Mouse (Mus musculus) Muller cell, postnatal 12 days (primary cell): ENCODE data around the gene Wdtc1.

Experiments used
- DNase-seq: peaks from one replicate; pipeline ENCODE4 v3.0.0-alpha.2; 2015; ENCODE audit errors: inconsistent ontology term

Gene Wdtc1

DNA sequence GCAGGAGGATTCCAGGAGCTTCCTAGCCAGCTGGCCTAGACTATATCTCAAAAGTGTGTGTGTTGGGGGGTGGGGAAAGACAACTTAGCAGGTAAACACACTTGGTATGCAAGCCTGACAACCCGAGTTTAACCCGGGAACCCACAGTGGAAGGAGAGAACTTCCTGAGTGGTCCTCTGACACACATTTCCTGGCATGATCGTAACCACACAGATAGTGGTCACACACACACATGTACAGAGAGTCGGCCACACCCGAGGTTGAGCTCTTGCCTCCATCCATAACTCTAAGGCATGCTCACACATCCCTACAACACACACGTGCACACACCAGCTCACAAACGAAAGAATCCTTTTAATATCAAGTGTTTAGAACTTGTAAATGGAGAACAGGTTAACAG is 25.2 kb downstream of the Wdtc1 start:
- DNase-seq, result no peak

DNA sequence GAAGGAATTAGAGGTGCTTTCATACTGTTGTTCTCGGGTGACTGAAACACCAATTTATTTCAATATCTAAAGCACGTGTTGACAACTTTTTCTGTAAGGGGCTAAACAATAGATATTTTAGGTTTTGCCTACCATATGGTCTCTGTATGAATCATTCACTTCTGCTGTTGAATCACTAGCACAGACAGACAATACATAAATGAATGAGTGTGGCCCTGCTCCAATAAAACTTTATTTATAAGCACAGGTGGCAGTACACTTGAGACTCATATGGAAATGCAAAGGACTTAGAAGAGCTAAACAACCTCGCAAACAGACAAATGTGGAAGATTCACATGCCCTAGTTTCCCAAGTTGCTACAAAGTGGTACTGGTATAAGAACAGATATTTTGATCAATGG is 33.6 kb downstream of the Wdtc1 start:
- DNase-seq, result no peak

DNA sequence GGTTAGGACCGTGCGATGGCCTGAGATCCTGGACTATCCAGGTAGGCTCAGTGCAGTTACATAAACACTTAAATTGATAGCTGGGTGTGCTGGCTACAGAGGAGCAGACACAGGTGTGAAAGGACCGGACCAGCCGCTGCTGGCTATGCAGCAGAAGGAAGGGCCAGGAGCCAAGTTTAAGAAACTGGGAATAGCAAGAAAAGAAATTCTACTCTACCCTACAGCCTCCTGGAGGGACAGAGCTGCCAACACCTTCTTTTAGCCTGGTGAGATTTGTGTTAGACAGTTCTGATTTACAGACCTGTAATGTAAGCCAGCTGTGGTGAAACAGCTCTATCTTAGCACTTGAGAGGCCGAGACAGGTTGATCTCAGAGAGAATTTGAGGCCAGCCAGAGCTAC is 37.3 kb downstream of the Wdtc1 start:
- no peak for DNase-seq

DNA sequence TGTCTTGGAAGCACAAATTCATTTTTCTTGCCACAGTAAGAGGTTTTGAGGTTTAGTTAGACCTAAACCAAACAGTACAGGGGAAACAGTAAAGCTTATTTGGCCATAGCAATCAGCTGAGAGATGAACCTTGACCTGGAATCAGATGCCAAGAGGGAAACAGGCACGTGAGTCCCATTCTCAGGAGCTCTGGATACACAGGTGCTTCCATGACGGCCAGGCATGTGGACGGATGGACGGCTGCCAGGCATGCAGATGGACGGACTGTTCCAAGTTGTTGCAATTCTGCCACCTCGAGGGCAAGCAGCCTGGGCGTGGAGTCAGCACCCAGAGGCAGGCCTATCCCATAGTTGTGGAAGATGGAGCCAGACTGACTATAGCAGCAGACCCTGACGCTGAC is 38.4 kb downstream of the Wdtc1 start:
- no peak for DNase-seq

DNA sequence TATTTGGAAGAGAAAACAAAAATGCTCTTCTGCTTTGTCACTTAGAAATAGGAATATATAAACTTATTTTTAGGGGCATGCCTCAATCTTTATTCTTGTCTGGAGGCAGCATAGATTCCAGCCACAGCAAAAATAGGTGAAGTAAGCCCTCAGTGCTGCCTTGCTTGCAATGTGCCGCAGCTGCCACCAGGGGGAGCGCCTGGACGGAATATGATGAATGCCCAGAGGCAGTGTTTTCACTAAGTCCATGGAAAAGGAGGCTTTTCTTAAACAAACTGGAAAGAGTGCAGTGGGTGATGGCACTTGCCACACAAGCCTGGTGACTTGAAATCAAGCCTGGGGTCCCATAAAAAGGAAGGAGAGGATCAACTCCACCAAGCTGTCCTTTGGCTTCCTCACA is 43.3 kb downstream of the Wdtc1 start:
- peak; percentile 79 for DNase-seq

DNA sequence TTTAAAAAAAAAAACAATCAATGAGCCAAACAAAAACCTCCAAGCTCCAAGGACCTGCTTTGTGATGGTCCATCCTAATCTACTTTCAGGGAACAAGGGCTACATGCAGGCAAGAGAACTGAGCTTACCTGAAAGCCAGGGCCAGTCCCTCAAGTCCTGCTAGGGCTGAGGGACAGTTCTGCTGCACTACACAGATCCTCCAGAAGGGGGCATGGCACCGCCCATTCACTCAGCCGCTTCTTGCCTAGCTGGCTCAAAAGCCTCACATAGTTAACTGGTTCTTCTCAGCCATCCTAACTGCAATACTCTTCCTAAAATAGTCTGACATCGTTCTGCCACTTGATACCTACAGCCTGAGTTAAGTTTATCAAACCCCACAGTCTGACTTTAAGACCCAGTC is 46.0 kb downstream of the Wdtc1 start:
- peak; percentile 44 for DNase-seq

DNA sequence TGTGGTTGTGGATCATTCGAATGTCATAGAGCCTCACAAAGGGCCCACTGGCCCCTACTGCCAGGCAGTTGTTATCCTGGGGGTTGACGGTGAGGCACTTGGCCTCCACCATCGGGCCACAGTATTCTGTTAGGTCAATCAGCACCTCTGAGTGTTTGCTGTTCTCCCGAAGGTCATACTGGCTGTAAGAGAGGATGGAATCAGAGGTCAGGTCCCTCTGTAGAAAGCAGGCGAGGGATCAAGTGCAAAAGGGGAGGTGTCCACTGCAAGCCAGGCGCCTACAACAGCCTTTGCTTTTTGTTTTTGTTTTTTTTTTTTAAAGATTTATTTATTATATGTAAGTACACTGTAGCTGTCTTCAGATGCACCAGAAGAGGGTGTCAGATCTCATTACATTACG is 47.5 kb downstream of the Wdtc1 start:
- no peak for DNase-seq

DNA sequence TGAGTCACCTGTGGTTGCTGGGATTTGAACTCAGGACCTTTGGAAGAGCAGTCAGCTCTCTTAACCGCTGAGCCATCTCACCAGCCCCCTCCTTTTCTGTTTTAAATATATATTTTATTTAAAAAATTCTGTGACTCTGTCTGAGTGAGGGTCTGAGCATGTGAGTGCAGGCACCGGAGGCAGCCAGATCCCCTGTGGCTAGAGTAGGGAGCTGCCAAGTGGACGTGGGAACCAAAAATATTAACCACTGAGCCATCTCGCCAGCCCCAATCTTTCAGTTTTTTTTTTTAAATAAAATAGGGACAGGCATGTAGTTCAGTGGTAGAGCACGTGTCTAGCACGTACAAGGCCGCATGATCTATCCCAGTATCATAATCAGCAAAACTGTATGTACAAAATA is 48.5 kb downstream of the Wdtc1 start:
- no peak for DNase-seq

DNA sequence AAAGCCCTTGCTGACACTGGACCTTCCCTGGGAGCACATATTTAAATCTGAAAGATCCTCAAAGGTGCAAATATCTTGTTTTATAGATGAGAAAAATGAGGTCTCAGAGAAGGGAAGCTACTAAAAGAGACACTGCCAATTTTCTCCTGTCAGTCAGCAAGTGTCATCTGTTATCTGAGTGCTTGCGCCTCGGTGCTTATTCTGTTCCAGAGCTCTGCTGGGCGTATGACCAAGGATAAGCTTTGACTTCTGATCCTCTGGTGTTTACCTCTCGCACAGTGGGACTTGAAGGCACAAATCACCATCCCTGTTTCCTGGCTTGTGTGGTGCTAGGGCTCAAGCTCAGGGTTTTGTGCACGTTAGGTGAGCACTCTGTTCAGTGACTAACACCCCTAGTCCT is 50.6 kb downstream of the Wdtc1 start:
- no peak for DNase-seq

DNA sequence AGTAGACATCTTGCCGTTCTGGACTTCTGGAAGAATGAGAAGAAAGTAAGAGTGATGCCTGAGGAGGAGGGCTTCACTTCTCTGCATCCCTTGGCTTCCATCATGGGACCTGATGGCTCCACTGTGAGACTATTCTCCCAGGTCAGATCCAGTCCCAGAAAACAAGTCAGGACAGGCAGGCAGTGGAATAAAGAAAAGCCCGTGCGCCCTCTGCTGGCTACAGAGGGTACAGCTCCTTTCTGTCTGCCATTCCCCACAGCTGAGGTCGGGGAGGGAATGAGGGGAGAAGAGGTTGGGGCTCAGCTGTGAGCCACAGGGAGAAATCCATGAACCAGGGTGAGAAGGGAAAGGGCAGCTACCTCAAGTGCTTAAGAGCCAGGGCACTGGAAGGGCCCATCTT is 51.5 kb downstream of the Wdtc1 start:
- peak; percentile 60 for DNase-seq

DNA sequence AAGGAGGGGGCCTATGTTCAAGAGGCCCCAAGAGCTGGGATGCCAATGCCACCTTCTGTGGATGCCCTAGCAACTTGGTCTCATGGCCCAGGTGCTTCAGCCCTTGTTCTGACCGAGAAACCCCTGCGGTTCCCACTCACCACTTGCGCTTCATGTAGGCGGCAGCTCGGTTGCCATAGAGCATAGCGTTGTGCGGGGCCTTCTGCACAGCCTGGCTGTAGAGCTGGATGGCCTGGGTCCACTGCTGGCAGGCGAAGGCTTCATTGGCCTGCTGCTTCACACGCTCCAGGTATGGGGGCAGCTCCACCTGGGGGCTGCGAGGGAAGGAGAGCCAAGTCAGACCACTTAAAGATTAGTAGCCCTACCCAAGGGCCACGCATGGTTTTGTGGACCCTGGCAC is 52.9 kb downstream of the Wdtc1 start:
- DNase-seq, result no peak

DNA sequence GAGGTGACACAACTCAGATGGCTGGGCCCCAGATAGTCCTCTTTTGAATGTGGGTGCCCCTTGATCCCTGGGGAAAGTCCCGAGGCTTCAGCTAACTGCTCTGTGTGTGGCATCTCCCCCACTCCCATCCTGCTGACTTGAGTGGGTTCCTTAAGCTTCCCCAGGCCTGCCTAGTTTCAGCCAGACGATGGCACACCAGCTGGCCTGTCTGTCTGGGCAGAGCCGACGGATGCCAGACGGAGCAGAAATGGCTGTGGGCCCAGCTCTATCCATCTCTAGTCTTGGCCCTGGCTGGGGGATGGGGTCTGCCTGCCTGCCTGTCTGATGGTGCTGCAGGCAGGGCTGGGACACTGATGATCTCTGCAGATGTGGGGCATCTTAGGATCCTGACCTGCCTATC is 53.6 kb downstream of the Wdtc1 start:
- DNase-seq, result peak; percentile 75

DNA sequence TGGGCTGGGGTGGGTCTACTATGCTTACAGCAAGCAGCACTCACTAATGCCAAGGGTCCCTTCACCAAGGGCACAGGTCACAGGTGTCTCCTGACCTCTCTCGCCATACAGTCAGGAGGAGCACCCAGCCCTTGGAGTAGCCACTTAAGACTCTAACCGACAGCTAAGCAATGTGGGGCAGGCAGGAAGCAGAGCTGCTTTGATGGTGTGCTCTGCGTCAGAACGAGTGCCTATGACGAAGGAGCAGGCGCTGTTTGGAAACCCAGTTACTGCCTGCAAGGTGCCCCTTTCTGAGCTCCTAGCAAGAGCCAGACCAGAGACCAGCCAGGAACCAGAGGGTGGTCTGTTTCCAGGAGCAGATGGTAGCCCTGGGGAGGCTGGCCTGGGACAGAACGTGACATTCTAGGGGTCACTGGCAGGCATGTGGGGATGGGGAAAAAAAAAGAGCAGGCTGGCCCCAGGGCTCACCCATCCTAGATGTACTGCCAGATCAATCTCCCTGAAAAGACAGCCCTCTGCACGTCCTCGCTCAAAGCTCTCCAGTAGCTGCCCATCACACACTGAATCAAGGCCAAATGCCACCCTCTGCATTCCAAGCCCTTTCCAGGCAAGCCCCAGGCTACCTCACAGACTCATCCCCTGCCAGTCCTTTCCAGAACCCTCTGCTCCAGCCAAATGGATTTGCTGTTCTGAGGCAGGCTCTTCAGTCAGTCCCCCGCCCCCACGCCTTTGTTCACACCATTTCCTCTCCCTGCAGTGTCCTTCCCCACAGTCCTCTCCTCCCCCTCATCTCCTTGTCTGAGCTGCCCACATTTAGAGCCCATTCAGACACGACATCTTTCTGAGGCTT is 54.5 kb downstream of the Wdtc1 start:
- DNase-seq, result peak; percentile 99

DNA sequence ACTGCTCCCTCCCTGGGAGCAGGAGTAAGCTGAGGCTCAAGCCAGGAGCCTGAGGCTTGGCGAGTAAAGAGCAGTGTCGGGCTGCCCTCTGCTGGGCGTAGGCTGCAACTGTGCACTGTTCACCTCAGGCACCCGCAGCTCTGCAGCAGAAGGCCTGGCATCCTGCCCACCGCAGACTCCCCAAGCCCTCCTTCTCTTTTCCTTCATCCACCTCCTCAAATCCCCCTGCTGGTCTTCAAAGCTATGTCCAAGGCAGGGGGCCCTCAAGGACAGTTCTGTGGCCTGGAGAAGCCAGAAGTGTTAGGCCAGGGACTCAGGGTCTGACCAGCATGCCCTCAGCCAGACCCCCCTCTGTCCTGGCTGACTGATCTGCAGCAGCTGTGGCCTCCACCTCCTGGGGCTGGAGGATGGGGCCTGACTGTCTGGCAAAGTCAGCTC is 55.5 kb downstream of the Wdtc1 start:
- DNase-seq, result peak; percentile 81

DNA sequence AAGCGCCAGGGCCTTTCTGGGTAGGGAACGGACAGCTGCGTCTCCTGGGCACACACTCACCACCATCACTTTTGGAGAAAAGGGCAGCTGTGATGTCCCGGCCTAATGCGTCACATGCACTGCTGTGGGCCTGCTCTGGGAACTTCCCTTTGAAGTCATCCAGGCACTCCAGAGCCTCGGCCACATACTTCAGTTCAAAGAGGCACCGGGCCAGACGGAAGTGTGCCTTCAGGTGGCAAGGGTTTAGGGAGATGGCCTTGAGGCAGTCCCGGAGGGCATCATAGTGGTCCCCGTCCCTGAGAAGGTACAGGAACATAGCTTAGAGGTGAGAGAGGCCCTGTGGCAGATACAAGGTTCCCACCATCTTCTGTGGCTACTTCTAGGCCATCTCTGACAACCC is 55.9 kb downstream of the Wdtc1 start:
- no peak for DNase-seq

DNA sequence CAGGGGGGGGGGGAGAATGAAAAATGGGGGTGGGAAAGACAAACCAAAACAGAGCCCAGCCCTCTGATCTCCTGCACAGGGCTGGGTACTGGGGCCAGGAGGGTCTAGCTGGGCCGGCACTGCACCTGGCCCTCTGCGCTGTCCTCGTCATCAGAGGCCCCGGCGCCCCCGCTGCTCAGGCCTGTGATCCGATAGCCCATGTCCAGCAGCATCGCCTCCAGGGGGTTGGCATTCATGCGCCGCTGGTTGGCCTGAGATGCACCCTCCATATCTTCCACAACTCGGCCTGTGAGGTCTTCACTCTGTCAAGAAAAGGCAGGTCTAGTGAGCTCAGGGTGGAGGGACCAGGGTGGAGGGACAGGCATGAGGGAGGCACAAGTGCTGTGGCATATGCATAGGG is 59.2 kb downstream of the Wdtc1 start:
- DNase-seq, result no peak

DNA sequence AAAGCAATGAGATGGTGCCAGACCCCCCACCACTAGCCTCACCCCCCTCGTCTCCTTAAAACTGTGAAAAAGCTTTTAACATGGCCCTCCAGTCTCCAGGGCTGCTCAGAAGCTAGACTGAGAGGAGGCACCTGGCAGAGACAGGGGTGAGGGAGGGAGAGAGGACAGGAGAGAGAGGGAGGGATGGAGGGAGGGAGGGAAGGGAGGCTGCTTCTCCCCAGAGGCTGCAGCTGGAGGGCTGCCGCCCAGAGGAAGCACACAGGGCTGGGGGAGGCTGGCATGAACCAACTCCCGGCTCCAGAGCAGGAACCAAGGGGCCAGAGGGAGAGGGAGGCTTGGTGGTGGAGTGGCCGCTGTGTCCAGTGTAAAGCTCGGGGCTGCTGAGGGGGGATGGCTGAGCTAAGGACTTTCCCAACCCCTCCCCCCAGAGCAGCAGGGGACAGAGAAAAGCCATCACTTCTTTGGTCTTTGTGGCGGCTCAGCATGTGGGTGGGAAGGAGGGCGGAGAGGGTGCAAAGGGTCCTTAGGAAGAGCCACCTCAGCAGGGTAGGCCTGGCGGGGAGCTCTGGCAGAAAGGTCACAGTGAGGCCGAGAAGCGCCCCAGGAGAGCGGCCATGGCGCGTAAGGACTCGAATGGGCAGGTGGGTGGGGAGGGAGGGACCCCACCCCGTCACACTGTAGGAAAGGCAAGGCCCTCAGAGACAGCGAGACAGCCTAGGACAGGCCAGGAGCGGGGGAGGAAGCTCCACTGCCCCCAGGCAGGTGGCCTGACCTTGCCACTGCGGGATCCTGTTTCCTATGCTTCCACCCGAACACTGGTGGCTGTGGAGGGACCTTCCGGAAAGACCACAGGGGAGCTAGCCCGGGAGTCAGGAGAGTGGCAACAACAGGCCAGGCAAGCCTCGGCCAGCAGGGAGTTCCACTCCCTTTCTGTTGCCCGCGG is 60.1 kb downstream of the Wdtc1 start:
- DNase-seq, result no peak

DNA sequence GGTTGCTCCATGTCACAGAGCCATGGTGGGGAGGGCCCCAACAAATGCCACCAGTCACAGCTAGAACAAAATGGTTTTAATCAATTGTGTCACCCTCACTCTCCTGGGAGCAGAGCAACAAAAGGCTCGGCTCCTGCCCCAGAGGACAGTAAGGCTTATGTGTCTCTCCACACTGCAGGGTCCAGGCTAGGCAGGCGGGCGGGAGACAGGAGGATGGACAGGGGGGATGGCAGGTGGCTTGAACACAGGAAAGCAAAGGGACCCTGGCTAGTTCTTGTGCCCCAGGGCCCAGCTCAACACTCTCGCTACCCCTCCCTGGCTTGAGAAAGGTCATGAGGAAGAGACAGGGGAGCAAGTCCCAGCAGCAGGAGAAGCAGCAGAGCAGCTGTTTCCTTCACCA is 60.9 kb downstream of the Wdtc1 start:
- no peak for DNase-seq

DNA sequence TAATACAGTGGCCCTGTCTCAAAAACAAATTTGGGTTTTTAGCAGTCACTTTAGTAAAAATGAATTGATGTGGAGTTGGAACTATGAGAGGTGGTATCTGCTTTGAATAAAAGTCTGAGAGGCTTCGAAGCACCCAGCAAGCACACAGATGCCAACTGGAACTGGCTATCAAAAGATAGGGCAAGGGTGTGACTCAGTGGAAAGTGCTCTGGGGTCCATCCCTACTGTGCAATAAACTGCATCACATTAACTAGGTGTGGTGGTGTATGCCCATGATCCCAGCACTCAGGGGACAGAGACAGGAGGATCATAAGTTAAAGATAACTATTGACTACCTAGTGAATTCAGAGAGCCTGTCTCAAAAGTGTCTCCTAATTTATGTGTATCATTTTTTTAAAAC is 62.0 kb downstream of the Wdtc1 start:
- no peak for DNase-seq

DNA sequence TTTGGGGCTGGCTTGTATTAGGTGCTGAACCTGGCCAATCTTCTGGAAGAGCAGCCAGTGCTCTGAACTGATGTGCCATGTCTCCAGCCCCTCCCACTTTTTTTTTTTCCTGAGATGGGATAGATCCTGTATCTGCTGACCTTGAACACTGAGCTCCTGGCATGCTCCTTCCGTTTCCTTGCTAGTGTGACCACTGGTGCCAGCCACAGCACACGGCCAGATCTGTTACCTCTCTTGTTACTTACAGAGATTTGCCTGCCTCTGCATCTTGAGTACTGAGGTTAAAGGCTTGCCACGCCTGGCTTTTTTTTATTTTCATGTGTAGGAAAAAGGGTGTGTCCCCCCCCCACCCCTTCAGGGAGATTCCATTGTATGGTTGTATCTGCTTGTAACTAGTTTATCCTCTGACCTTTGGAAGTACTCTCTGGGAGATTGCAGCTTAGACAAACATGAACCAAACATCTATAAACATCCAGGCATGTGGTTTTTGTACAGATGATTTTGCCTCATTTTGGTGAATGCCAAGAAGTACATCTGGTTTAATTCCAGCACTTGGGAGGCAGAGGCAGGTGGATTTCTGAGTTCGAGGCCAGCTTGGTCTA is 66.7 kb downstream of the Wdtc1 start:
- DNase-seq, result no peak

DNA sequence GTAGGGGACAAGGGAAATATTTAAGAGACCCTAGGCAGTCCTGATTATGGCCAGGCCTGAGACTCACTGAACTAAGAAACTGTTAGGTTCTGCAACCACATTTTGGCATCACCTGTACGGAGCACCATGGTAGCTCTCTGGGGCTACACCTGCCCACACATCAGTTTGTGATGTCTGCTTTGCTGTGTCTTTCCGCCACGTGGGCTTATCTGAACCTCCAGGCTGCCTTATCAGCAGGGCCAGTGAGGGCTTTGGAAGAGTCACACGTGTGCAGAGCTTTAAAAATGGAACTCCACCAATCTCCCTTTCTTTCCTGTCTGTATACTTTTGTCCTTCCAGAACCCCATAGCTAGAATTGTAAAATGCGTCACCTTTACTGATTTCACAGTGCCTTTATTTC is 67.3 kb downstream of the Wdtc1 start:
- DNase-seq, result no peak

DNA sequence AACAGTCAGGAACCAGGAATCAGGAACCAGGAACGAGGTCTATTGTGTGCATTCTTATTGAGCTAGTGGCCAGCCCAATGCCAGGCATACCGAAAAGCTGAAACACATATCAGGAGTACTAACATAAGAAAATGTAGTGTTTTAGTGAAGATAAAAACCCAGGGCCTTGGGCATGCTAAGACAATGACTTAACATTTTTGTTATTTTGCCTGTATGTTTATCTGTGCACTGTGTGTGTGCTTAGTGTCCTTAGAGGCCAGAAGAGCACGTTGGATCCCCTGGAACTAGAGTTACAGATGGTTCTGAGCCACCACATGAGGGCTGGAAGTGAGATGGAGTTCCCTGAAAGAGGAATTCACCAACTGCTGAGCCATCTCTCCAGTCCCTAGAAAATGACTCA is 68.0 kb downstream of the Wdtc1 start:
- DNase-seq, result no peak
